Mouse (Mus musculus) embryonic facial prominence, embryonic 14.5 days (tissue): ENCODE results near the gene Cntnap2. TPM values are rescaled to one million over a fixed set of nuclear protein-coding genes. Genes with fewer than 3 reads are reported as not detected.
A peak's percentile ranks its signal among the peaks of the same experiment; 100 is the strongest.

Experiments used
- ATAC-seq: fragments of 200-750 bp; cut with Nextera tagmentation; 2 replicates; pipeline ENCODE4 v1.8.0; 2017; ENCODE audit warnings: low read depth, moderate number of reproducible peaks, moderate TSS enrichment
- DNase-seq: peaks from one replicate; pipeline ENCODE4 v3.0.0-alpha.2; 2015; ENCODE audit warnings: low spot score
- H3K27ac ChIP-seq: fragments of 300-500 bp; sonication (generic); replicated peaks from 2 replicates; pipeline ENCODE4 v1.5.1; 2014; ENCODE audit warnings: low read depth, mild to moderate bottlenecking, low read length, moderate library complexity
- H3K27me3 ChIP-seq: fragments of 300-500 bp; sonication (generic); replicated peaks from 2 replicates; pipeline ENCODE4 v1.6.1; 2014; ENCODE audit warnings: low read length; ENCODE audit not compliant: control insufficient read depth, insufficient read depth
- H3K36me3 ChIP-seq: fragments of 300-500 bp; sonication (generic); 2 replicates; pipeline ENCODE4 v1.6.1; 2014; ENCODE audit warnings: low read length, mixed read lengths; ENCODE audit not compliant: control insufficient read depth, insufficient read depth
- H3K4me1 ChIP-seq: fragments of 300-500 bp; sonication (generic); 2 replicates; pipeline ENCODE4 v1.6.1; 2014; ENCODE audit warnings: antibody characterized with exemption, low read length; ENCODE audit not compliant: control insufficient read depth, insufficient read depth
- H3K4me2 ChIP-seq: fragments of 300-500 bp; sonication (generic); 2 replicates; pipeline ENCODE4 v1.6.1; 2014; ENCODE audit warnings: low read depth, mild to moderate bottlenecking, low read length, moderate library complexity, mixed read lengths
- H3K4me3 ChIP-seq: fragments of 300-500 bp; sonication (generic); 2 replicates; pipeline ENCODE4 v1.5.1; 2014; ENCODE audit warnings: low read depth, mild to moderate bottlenecking, low read length
- H3K9ac ChIP-seq: fragments of 300-500 bp; sonication (generic); 2 replicates; pipeline ENCODE4 v1.6.1; 2014; ENCODE audit warnings: low read depth, mild to moderate bottlenecking, low read length, moderate library complexity, mixed read lengths
- H3K9me3 ChIP-seq: fragments of 300-500 bp; sonication (generic); 2 replicates; pipeline ENCODE4 v1.6.1; 2016; ENCODE audit warnings: low read length; ENCODE audit not compliant: control insufficient read depth
- WGBS: fragments of 180-500 bp; shearing (Covaris S2); extraction: QIAGEN DNeasy Blood & Tissue Kit; methylation state at CpG from one replicate; pipeline ENCODE4 v1.1.7; 2014; 5-methylcytosine and 5-hydroxymethylcytosine counted together
- polyA plus RNA-seq: library from polyadenylated mRNA; unstranded; fragments of >200 nt; fragmentation: Nextera tagmentation; extraction: Ambion mirVana; gene quantifications from 2 replicates; pipeline ENCODE4 v1.2.1, GENCODE M21; 2014

Gene Cntnap2
- polyA plus RNA-seq, 1 experiment from 2014 or later, result 2.3 TPM

DNA sequence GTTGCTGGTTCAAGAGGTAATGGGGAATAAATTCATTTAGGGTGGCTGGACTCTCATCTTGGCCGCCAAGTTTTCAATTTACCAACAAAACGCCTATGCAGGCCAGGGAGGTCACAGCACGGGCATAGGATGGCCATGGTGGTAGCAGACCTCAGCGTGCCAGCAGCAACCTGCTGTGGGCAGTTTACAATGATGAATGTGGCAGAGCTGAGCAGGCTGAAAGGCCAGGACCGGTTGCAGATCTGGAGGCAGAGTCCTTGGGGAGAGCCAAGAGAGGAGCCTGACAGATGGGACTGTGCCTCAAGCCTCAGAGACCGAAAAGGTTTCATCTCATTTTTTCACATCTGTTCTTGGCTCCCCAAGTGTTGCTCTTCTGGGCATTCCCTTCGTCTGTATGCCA, 322.0 kb downstream of the Cntnap2 start:
- Histone ChIP-seq H3K4me1 (no peaks in the 10 kb centered on the region), H3K27ac (no peak overlapping the region), H3K9me3 (no peaks in the 10 kb centered on the region), H3K36me3 (no peaks in the 10 kb centered on the region), H3K9ac (no peak overlapping the region), H3K27me3 (no peaks in the 10 kb centered on the region), H3K4me2 (no peak overlapping the region), H3K4me3 (no peak overlapping the region)
- DNase-seq, result no peak
- ATAC-seq, result no peak
- whole genome bisulfite sequencing, result 61% methylated on average over 7 of the region's 7 CpGs

DNA sequence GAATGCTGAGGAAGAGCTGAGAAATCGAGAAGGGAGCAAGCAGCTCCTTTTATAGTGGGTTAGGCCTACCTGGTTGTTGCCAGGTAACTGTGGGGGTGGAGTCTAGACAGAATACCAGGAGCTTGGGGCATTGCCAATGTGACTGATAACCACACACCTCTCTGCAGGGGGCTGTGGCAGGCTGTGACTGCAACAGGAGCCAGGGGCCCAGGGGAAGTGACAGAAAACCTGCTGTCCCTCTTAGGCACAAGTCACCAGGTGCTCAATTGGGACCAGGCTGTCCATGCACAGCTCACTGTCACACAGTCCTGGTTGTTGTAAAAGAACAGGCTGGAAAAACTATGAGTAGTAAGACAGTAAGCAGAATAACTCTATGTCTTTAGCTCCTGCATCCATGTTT, 329.9 kb downstream of the Cntnap2 start:
- H3K9ac ChIP-seq, result no peak overlapping the region
- ATAC-seq, result no peak
- H3K4me3 ChIP-seq, result no peak overlapping the region
- no peak for DNase-seq
- H3K4me1 ChIP-seq, result no peaks in the 10 kb centered on the region
- H3K4me2 ChIP-seq, result no peak overlapping the region
- H3K36me3 ChIP-seq, result no peaks in the 10 kb centered on the region
- no peak overlapping the region for H3K27ac ChIP-seq
- 58% methylated on average over 1 of the region's 1 CpGs for WGBS
- H3K27me3 ChIP-seq, result no peaks in the 10 kb centered on the region
- H3K9me3 ChIP-seq, result no peaks in the 10 kb centered on the region

DNA sequence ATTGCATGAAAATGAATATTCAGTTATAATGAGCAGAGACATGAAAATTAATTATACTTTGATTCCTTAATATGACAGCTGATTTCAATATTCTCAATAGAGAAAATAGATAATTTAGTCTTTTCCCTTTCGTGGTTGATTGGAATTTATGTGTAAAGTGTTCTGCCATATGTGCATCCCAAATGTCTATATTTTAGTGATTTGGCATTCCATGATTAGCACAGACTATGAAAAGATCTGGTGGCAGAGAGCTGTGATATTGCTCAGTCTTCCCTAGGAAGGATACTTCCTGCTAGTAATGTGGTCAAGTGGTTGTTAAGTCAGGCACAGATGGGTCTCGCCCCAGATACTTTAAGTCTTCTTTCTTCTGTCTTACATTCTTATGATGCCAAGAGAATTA, 354.5 kb downstream of the Cntnap2 start:
- no peak overlapping the region for H3K4me3 ChIP-seq
- no peak overlapping the region for H3K4me2 ChIP-seq
- no peaks in the 10 kb centered on the region for H3K27me3 ChIP-seq
- WGBS, result 73% methylated on average over 2 of the region's 2 CpGs
- H3K27ac ChIP-seq, result no peak overlapping the region
- DNase-seq (no peak), ATAC-seq (no peak)
- H3K4me1 ChIP-seq, result no peaks in the 10 kb centered on the region
- H3K36me3 ChIP-seq, result no peaks in the 10 kb centered on the region
- H3K9ac ChIP-seq, result no peak overlapping the region
- H3K9me3 ChIP-seq, result no peaks in the 10 kb centered on the region

DNA sequence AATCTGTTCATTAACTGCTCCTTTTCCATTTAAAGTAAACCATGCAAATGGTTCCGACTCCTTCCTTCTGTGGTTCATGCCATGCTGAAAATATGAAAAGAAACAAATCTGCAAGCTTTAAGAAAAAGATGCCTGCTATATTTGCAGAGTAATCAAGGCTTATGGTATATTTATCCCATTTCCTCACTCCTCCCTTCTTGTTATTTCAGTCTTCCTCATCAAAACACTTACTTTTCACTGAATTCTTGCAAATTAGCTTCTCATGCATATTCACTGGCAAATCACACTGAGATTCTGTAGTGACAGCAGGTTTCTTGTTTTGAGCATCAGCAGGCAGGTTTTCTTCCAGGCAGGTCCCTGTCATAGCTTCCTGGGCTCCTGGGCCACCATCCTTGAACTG, 396.3 kb downstream of the Cntnap2 start:
- H3K4me2 ChIP-seq, result no peak overlapping the region
- ATAC-seq, result no peak
- 74% methylated on average over 1 of the region's 1 CpGs for WGBS

DNA sequence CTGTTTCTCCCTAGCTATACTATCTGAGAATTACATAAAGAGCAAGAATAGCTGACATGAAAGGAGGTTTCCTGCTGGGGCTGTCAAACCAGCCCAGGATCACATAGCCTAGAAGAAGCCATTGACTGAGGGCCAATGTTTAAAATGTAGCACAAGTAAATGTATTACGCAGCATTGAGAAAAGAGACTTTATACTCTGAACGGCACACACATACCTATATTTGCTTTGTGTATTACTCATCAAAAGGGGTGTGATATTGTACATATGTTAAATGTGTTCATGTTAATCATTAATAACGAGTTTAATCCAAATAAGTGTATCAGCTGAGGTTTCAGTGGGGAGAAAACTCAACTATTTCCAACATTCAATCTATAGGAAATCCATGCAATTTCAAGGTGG, 459.1 kb downstream of the Cntnap2 start:
- no peak overlapping the region for H3K9ac ChIP-seq
- no peak for ATAC-seq
- H3K27me3 ChIP-seq, result no peaks in the 10 kb centered on the region
- H3K9me3 ChIP-seq, result no peaks in the 10 kb centered on the region
- no peaks in the 10 kb centered on the region for H3K36me3 ChIP-seq
- no peak overlapping the region for H3K27ac ChIP-seq
- no peak for DNase-seq
- no peaks in the 10 kb centered on the region for H3K4me1 ChIP-seq
- WGBS, result 74% methylated on average over 3 of the region's 3 CpGs
- no peak overlapping the region for H3K4me2 ChIP-seq
- no peak overlapping the region for H3K4me3 ChIP-seq

More for the DNA sequence above, 396.3 kb downstream of the Cntnap2 start:
- no peak overlapping the region for H3K27ac ChIP-seq
- no peak for DNase-seq
- no peak overlapping the region for H3K4me3 ChIP-seq
- no peaks in the 10 kb centered on the region for H3K27me3 ChIP-seq
- no peaks in the 10 kb centered on the region for H3K36me3 ChIP-seq
- no peak overlapping the region for H3K9ac ChIP-seq
- no peaks in the 10 kb centered on the region for H3K4me1 ChIP-seq
- H3K9me3 ChIP-seq, result no peaks in the 10 kb centered on the region

DNA sequence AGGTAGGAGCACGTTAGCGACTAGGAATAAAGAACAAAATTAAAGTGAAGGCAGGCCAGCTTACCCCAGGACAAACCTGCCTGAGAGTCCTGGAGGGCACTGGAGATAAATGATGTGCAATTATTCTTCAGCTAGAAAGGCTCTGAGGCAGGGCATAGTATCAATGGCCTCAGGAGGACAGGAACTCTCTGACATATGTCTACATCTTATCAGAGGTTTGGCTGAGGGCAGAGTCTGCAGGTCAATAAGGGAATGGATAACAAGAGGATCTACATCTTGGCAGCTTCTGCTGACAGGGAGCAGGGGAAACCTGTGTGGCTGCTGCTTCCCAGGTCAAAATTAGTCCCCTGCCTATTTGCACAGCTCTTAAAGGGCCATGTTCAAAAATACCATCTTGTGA, 477.8 kb downstream of the Cntnap2 start:
- no peak overlapping the region for H3K4me2 ChIP-seq
- no peak for DNase-seq
- ATAC-seq, result no peak
- no peak overlapping the region for H3K4me3 ChIP-seq
- H3K36me3 ChIP-seq, result no peaks in the 10 kb centered on the region
- WGBS, result 57% methylated on average over 2 of the region's 2 CpGs
- H3K9ac ChIP-seq, result no peak overlapping the region
- H3K27ac ChIP-seq, result no peak overlapping the region
- H3K4me1 ChIP-seq, result no peaks in the 10 kb centered on the region
- H3K9me3 ChIP-seq, result no peaks in the 10 kb centered on the region
- no peaks in the 10 kb centered on the region for H3K27me3 ChIP-seq

DNA sequence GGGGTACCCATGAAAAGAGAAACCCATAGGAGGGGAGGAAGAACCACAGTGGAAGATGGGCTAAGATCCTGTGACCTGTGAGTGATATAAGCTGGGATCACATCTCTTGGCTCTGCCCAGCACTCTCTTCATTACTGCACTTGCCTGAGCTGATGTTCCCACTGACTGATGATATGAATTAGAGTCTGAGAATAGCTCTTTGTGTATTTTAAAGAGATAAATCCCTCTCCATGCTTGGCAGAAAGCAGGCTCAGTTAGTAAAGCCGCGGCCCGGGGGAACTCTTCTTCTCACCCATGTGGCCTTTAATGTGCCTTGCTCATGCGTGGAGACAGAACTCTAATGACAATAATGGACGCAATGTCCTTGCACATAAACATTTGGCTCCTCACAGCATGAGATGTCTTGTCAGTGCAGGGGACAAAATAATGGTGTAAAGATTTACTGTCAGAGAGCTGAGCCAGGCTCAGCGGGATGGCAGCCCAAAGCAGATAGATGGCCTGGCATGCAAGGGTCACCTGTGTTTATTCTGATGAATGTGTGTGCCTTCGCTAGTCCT, 485.2 kb downstream of the Cntnap2 start:
- WGBS, result 42% methylated on average over 7 of the region's 7 CpGs
- peak; percentile 8 for DNase-seq
- no peak overlapping the region for H3K27ac ChIP-seq
- H3K27me3 ChIP-seq, result no peaks in the 10 kb centered on the region
- no peaks in the 10 kb centered on the region for H3K36me3 ChIP-seq
- ATAC-seq, result no peak
- H3K4me1 ChIP-seq, result no peaks in the 10 kb centered on the region
- no peak overlapping the region for H3K4me3 ChIP-seq
- no peaks in the 10 kb centered on the region for H3K9me3 ChIP-seq
- no peak overlapping the region for H3K9ac ChIP-seq
- no peak overlapping the region for H3K4me2 ChIP-seq

DNA sequence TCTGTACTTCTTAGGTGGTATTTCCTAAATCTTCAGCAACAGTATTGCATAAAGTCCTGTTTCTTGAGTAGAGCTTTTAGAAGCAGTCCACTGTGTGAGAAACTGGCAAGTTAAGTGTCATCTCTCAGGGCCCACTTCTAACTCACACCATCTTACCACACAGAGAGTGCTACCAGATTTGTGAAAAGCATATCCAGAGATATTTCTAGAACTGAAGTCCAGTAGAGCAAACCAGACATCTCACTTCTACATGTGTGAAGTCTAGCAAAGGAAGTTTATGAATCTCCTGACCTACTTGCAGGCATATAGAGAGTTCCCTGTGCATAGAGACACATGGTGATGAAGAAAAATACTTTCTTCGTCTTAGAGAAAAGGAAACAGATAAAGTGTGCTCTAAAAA, 500.6 kb downstream of the Cntnap2 start:
- WGBS, result 73% methylated on average over 1 of the region's 1 CpGs
- H3K4me3 ChIP-seq, result no peak overlapping the region
- H3K27ac ChIP-seq, result no peak overlapping the region
- no peak overlapping the region for H3K4me2 ChIP-seq
- no peak overlapping the region for H3K9ac ChIP-seq
- no peak for ATAC-seq
- no peaks in the 10 kb centered on the region for H3K27me3 ChIP-seq
- H3K36me3 ChIP-seq, result no peaks in the 10 kb centered on the region
- no peaks in the 10 kb centered on the region for H3K9me3 ChIP-seq
- H3K4me1 ChIP-seq, result no peaks in the 10 kb centered on the region
- no peak for DNase-seq

DNA sequence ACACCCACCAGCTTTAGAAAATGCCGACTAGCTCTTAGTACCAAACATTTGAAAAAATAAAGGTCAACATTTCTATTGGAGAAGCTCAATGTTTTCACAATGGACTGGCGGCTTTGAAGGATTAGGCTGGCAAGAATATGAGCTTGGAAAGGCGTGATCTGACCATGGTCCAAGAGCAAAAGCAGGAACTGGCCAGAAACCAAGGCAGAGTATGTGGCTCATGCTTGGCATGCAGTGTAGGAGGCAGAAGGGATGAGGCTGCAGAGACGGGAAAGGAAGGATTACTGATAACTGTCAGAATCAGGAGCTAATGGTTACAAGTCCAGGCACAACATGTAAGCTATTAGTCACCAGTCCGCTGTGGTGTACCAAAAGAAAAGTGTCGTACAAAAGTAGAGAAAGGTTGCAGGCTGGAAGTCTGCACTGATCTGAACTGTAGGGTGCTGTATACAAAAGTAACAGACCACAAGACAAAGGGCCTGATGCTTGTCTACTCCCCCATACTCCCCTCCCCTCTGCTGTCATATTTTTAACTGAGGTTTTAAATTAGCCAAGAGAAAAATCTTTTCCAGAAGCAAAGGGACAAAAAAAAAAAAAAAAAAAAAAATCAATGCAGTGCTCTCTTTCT, 525.4 kb downstream of the Cntnap2 start:
- DNase-seq (no peak), ATAC-seq (no peak)
- Histone ChIP-seq H3K4me1 (no peaks in the 10 kb centered on the region), H3K36me3 (no peaks in the 10 kb centered on the region), H3K4me2 (no peak overlapping the region), H3K27ac (no peak overlapping the region), H3K27me3 (no peaks in the 10 kb centered on the region), H3K9ac (no peak overlapping the region), H3K9me3 (no peaks in the 10 kb centered on the region), H3K4me3 (no peak overlapping the region)
- 77% methylated on average over 6 of the region's 6 CpGs for WGBS
